Mouse (Mus musculus): ENCODE measurements around the gene Nans.

Gene Nans

GRCm38 (mm10) chr4:46489028-46489925 lies at the start of gene Nans:
TSS of gene Nans (plus strand) at chr4:46489248.
- DNase-seq = peak; percentile 93

GRCm38 (mm10) chr4:46442501-46442900 lies 46.5 kb upstream of the Nans start:
- no peak for DNase-seq

GRCm38 (mm10) chr4:46445237-46445945 lies 43.7 kb upstream of the Nans start:
- no peak for DNase-seq

- DNase-seq = no peak
Measured at GRCm38 (mm10) chr4:46447461-46447860, 41.6 kb upstream of the Nans start.

- DNase-seq = no peak
Measured at GRCm38 (mm10) chr4:46448886-46449285, 40.2 kb upstream of the Nans start.

- no peak for DNase-seq
Measured at GRCm38 (mm10) chr4:46450020-46450518, 39.0 kb upstream of the Nans start.

GRCm38 (mm10) chr4:46450519-46451131 lies 38.4 kb upstream of the Nans start, which contains the start of gene Anp32b:
TSS of gene Anp32b (plus strand) at chr4:46450902.
- peak; percentile 93 for DNase-seq

GRCm38 (mm10) chr4:46451240-46451757 lies 37.7 kb upstream of the Nans start:
- DNase-seq = peak; percentile 88

GRCm38 (mm10) chr4:46451758-46452480 lies 37.1 kb upstream of the Nans start:
- peak; percentile 81 for DNase-seq

- DNase-seq = peak; percentile 63
Measured at GRCm38 (mm10) chr4:46452481-46452850, 36.6 kb upstream of the Nans start.

- DNase-seq = no peak
Measured at GRCm38 (mm10) chr4:46452855-46453719, 36.0 kb upstream of the Nans start.

- no peak for DNase-seq
Measured at GRCm38 (mm10) chr4:46454097-46454864, 34.8 kb upstream of the Nans start.

- no peak for DNase-seq
Measured at GRCm38 (mm10) chr4:46456762-46457161, 32.3 kb upstream of the Nans start.

GRCm38 (mm10) chr4:46457186-46457585 lies 31.9 kb upstream of the Nans start:
- DNase-seq = no peak

- no peak for DNase-seq
Measured at GRCm38 (mm10) chr4:46458411-46458810, 30.6 kb upstream of the Nans start.

GRCm38 (mm10) chr4:46463130-46463830 lies 25.8 kb upstream of the Nans start:
- DNase-seq = peak; percentile 30

GRCm38 (mm10) chr4:46465740-46466139 lies 23.3 kb upstream of the Nans start:
- no peak for DNase-seq

- DNase-seq = no peak
Measured at GRCm38 (mm10) chr4:46475101-46475500, 13.9 kb upstream of the Nans start.

- no peak for DNase-seq
Measured at GRCm38 (mm10) chr4:46479081-46479480, 10.0 kb upstream of the Nans start.
